Mouse (Mus musculus) myocyte (in vitro differentiated cells): ENCODE results near the gene Cgn.

Experiments used
- CEBPB ChIP-seq: IDR thresholded peaks from 2 replicates; pipeline ENCODE4 v1.6.1; 2011; ENCODE audit warnings: mild to moderate bottlenecking, moderate library complexity; ENCODE audit not compliant: poor library complexity, insufficient read depth, severe bottlenecking
- E2F4 ChIP-seq: IDR thresholded peaks from one replicate; pipeline ENCODE4 v1.6.1; 2011; ENCODE audit warnings: mild to moderate bottlenecking, control low read depth, moderate library complexity; ENCODE audit not compliant: insufficient read depth
- MAX ChIP-seq: IDR thresholded peaks from one replicate; pipeline ENCODE4 v1.6.1; 2011; ENCODE audit warnings: low read depth, mild to moderate bottlenecking, control low read depth
- MYOD1 ChIP-seq, 3 experiments: IDR thresholded peaks; one replicate each; pipeline ENCODE4 v1.6.1; 2011; ENCODE audit warnings: control low read depth in 2 of 3, low read depth in 2 of 3, mild to moderate bottlenecking in 2 of 3, moderate library complexity in 1 of 3; ENCODE audit not compliant: insufficient read length in 2 of 3, control insufficient read depth in 1 of 3
- MYOG ChIP-seq, 3 experiments: IDR thresholded peaks; one replicate each; pipeline ENCODE4 v1.6.1; 2011; ENCODE audit warnings: control low read depth in 2 of 3, low read depth in 2 of 3, mild to moderate bottlenecking in 2 of 3; ENCODE audit not compliant: insufficient read length in 2 of 3, control insufficient read depth in 1 of 3, insufficient read depth in 1 of 3
- POLR2A ChIP-seq: IDR thresholded peaks from one replicate; pipeline ENCODE4 v1.6.1; 2011; ENCODE audit warnings: low read depth, mild to moderate bottlenecking, control low read depth, moderate library complexity; ENCODE audit not compliant: insufficient read length

- TF ChIP-seq MYOG (IDR thresholded peaks at IDR 0.05; ENCODE audit: control insufficient read depth in 1 of 3, insufficient read depth in 1 of 3, insufficient read length in 2 of 3, low read depth in 2 of 3), result no peak
- TF ChIP-seq POLR2A, result no peak
- TF ChIP-seq E2F4, result no peak
- no peak for TF ChIP-seq MYOD1 (IDR thresholded peaks at IDR 0.05; ENCODE audit: control insufficient read depth in 1 of 3, insufficient read length in 2 of 3, low read depth in 2 of 3)
- no peak for TF ChIP-seq MAX
- no peak for TF ChIP-seq CEBPB
These were observed 25.3 kb upstream of the Cgn start for GRCm38 (mm10) chr3:94811628-94812027.
